Mouse (Mus musculus) MEL (cell line): Measurements from ENCODE around the gene Gm49486.

Experiments
- CTCF ChIP-seq, 3 experiments: IDR thresholded peaks in 2 of 3; conservative IDR thresholded peaks in 1 of 3; 2 replicates each; pipeline ENCODE4 v1.5.1; 2011 to 2012; ENCODE audit warnings: low read length in 3 of 3, low read depth in 2 of 3, mild to moderate bottlenecking in 2 of 3, improper control_type of control experiment in 1 of 3, inconsistent platforms in 1 of 3, mixed read lengths in 1 of 3, moderate library complexity in 1 of 3; ENCODE audit not compliant: control insufficient read depth in 1 of 3, insufficient read depth in 1 of 3, poor library complexity in 1 of 3, severe bottlenecking in 1 of 3
- ELF1 ChIP-seq: IDR thresholded peaks from 2 replicates; pipeline ENCODE4 v1.6.1; 2014; ENCODE audit warnings: low read depth, mild to moderate bottlenecking, inconsistent platforms, low read length, improper control_type of control experiment, moderate library complexity
- GATA1 ChIP-seq: IDR thresholded peaks from 2 replicates; pipeline ENCODE4 v1.6.1; 2011; ENCODE audit warnings: low read depth, low read length, improper control_type of control experiment
- TCF12 ChIP-seq: IDR thresholded peaks from 2 replicates; pipeline ENCODE4 v1.6.1; 2014; ENCODE audit warnings: low read depth, mild to moderate bottlenecking, inconsistent platforms, low read length, improper control_type of control experiment, moderate library complexity
- USF1 ChIP-seq: IDR thresholded peaks from 2 replicates; pipeline ENCODE4 v1.6.1; 2014; ENCODE audit warnings: low read depth, mild to moderate bottlenecking, inconsistent platforms, low read length, improper control_type of control experiment, moderate library complexity

DNA sequence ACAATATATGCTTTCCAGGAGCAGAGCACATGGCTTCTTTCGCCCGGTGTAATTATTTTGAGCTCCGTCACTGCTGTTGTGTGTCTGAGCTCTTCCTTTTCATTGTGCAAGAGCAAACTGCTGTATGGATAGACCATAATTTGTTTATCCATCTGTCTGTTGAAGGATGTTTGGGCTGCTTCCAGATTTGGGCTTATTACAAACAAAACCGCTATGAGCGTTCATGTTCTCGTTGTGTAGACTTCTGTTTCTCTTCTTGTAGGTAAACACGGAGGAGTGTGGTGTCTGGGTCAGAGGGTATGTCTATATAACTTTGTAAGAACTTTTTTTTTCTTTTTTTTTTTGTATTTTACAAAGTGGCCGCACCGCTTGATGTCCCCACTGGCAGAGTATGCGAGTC, 44.0 kb upstream of the Gm49486 start:
- TF ChIP-seq CTCF (IDR thresholded peaks at IDR 0.05 in 2 of 3, conservative IDR thresholded peaks at IDR 0.05 in 1 of 3; ENCODE audit: control insufficient read depth in 1 of 3, insufficient read depth in 1 of 3, low read depth in 2 of 3, low read length in 3 of 3, poor library complexity in 1 of 3, severe bottlenecking in 1 of 3), result no peak
- no peak for TF ChIP-seq USF1
- TF ChIP-seq ELF1, result no peak
- TF ChIP-seq GATA1, result no peak
- TF ChIP-seq TCF12, result no peak
